Mouse (Mus musculus) liver, postnatal 0 days (tissue): ENCODE measurements around the gene Pknox1. TPM values are rescaled to one million over a fixed set of nuclear protein-coding genes. Genes with fewer than 3 reads are reported as not detected.

ENCODE experiments used
- ATAC-seq: fragments of 200-750 bp; cut with Nextera tagmentation; 2 replicates; pipeline ENCODE4 v1.8.0; 2017; ENCODE audit warnings: mild to moderate bottlenecking, moderate library complexity
- DNase-seq: peaks from one replicate; pipeline ENCODE4 v3.0.0-alpha.2; 2016
- H3K27ac ChIP-seq: fragments of 300-500 bp; sonication (generic); 2 replicates; pipeline ENCODE4 v1.5.1; 2014; ENCODE audit warnings: antibody characterized with exemption, moderate library complexity, mild to moderate bottlenecking, low read depth
- H3K27me3 ChIP-seq: fragments of 300-500 bp; sonication (generic); 2 replicates; pipeline ENCODE4 v1.6.1; 2014; ENCODE audit warnings: low read length, control low read depth, mixed read lengths; ENCODE audit not compliant: insufficient read depth
- H3K36me3 ChIP-seq: fragments of 300-500 bp; sonication (generic); replicated peaks from 2 replicates; pipeline ENCODE4 v1.6.1; 2014; ENCODE audit warnings: mild to moderate bottlenecking, control low read depth, low read length, moderate library complexity, mixed read lengths; ENCODE audit not compliant: insufficient read depth
- H3K4me1 ChIP-seq: fragments of 300-500 bp; sonication (generic); 2 replicates; pipeline ENCODE4 v1.6.1; 2014; ENCODE audit warnings: antibody characterized with exemption, mild to moderate bottlenecking, control low read depth; ENCODE audit not compliant: insufficient read depth
- H3K4me2 ChIP-seq: fragments of 300-500 bp; sonication (generic); 2 replicates; pipeline ENCODE4 v1.6.1; 2014; ENCODE audit warnings: low read depth, mild to moderate bottlenecking, low read length, moderate library complexity, mixed read lengths
- H3K4me3 ChIP-seq: fragments of 300-500 bp; sonication (generic); 2 replicates; pipeline ENCODE4 v1.5.1; 2014; ENCODE audit warnings: low read depth, low read length
- H3K9ac ChIP-seq: fragments of 300-500 bp; sonication (generic); replicated peaks from 2 replicates; pipeline ENCODE4 v1.6.1; 2014; ENCODE audit warnings: mild to moderate bottlenecking, moderate library complexity
- H3K9me3 ChIP-seq: fragments of 300-500 bp; sonication (generic); 2 replicates; pipeline ENCODE4 v1.6.1; 2016; ENCODE audit warnings: mild to moderate bottlenecking, control low read depth, low read length, mixed read lengths
- CTCF ChIP-seq: sonication (generic); IDR thresholded peaks from 2 replicates; pipeline ENCODE4 v1.5.1; 2016; ENCODE audit warnings: antibody characterized with exemption, low read depth
- EP300 ChIP-seq: IDR thresholded peaks from 2 replicates; pipeline ENCODE4 v1.6.1; 2016; ENCODE audit warnings: antibody characterized with exemption, low read depth, mild to moderate bottlenecking
- WGBS: fragments of 180-500 bp; shearing (Covaris S2); extraction: QIAGEN DNeasy Blood & Tissue Kit; methylation state at CpG from one replicate; pipeline ENCODE4 v1.1.7; 2014; ENCODE audit not compliant: insufficient replicate concordance; 5-methylcytosine and 5-hydroxymethylcytosine counted together
- polyA plus RNA-seq: library from polyadenylated mRNA; unstranded; fragments of >200 nt; fragmentation: Nextera tagmentation; extraction: Ambion mirVana; gene quantifications from 2 replicates; pipeline ENCODE4 v1.2.1, GENCODE M21; 2015

Pknox1 gene
- polyA plus RNA-seq, 1 experiment from 2014 or later = 6.1 TPM

DNA sequence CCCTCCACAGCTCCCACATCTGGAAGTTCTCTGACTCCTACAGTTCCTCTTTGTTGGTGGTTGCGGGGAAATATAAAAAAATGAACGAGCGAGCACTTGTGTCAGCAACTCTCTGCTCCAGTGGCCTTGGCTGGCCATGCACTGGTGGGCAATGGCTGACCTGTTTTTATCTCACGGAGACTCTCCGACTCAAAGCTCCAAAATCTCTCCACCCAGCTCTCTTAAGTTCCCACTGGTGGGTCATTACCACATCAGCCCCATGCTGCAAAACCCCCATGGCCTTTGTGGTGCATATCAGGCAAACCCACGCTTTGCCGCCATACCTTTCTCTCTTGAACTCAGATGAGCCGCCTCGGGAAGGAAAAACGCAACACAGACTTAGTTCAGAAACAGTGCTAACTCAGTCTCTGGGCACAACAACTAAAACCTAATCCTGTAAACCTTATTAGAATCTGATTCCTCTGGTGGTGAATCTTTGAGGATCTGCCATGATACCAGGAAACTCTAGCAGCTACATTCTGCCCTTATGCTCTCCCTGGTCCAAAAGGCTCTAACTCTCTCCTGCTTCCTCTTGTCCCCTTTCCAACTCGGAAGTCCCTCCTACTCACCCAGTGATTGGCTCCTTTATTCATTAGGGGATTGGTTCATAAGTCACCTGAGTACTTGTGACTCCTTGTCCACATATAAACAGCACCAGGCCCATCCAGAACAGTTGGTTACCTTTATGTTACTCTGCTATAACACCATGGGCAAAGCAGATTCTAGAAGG lies 5.3 kb upstream of the Pknox1 start:
- Histone ChIP-seq H3K4me2 (no peak overlapping the region), H3K9ac (no peak overlapping the region), H3K36me3 (no peaks in the 10 kb centered on the region), H3K4me1 (peaks cover 18% of the 10 kb centered on the region), H3K4me3 (no peak overlapping the region), H3K27me3 (no peaks in the 10 kb centered on the region), H3K9me3 (no peaks in the 10 kb centered on the region), H3K27ac (peak overlapping the region; percentile 16; the same call in 1 of the 2 replicates)
- no peak for TF ChIP-seq CTCF
- TF ChIP-seq EP300 = no peak
- no peak for DNase-seq
- 77% methylated on average over 11 of the region's 11 CpGs for WGBS
- ATAC-seq = no peak

GRCm38 (mm10) chr17:31563632-31564014 lies 911 bp upstream of the Pknox1 start:
- Histone ChIP-seq H3K9ac (peak overlapping the region; percentile 74), H3K4me3 (peak overlapping the region; percentile 41)
- no peak for ATAC-seq

DNA sequence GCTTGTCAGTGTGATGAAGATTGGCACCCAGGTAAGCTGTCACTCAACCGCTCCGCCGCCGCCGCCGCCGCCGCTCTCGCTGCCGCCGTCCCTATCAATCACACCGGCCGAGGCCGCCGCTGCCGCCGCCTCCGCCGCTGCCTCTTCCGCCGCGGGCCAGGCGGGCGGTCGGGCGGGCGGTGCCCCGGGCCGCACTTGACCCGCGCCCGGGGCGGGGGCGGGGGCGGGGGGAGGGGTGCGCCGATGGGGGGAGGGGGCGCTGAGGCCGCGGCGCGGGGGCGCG lies 265 bp downstream of the Pknox1 start:
- Histone ChIP-seq H3K27me3 (no peaks in the 10 kb centered on the region), H3K4me3 (peak overlapping the region; percentile 91), H3K27ac (peak overlapping the region; percentile 99), H3K9ac (peak overlapping the region; percentile 97), H3K4me1 (peaks cover 35% of the 10 kb centered on the region), H3K9me3 (no peaks in the 10 kb centered on the region), H3K4me2 (peak overlapping the region; percentile 97), H3K36me3 (no peaks in the 10 kb centered on the region)
- TF ChIP-seq CTCF = no peak
- TF ChIP-seq EP300 = no peak
- ATAC-seq (no peak), DNase-seq (no peak)
- WGBS = 0% methylated on average over 4 of the region's 44 CpGs

More at GRCm38 (mm10) chr17:31563632-31564014, 911 bp upstream of the Pknox1 start:
- Histone ChIP-seq H3K27ac (peak overlapping the region; percentile 76), H3K9me3 (no peaks in the 10 kb centered on the region), H3K4me1 (peaks cover 32% of the 10 kb centered on the region), H3K4me2 (peak overlapping the region; percentile 87), H3K27me3 (no peaks in the 10 kb centered on the region), H3K36me3 (no peaks in the 10 kb centered on the region)
- 6% methylated on average over 12 of the region's 12 CpGs for WGBS
- DNase-seq = peak; percentile 55
- TF ChIP-seq EP300 (no peak), CTCF (no peak)

DNA sequence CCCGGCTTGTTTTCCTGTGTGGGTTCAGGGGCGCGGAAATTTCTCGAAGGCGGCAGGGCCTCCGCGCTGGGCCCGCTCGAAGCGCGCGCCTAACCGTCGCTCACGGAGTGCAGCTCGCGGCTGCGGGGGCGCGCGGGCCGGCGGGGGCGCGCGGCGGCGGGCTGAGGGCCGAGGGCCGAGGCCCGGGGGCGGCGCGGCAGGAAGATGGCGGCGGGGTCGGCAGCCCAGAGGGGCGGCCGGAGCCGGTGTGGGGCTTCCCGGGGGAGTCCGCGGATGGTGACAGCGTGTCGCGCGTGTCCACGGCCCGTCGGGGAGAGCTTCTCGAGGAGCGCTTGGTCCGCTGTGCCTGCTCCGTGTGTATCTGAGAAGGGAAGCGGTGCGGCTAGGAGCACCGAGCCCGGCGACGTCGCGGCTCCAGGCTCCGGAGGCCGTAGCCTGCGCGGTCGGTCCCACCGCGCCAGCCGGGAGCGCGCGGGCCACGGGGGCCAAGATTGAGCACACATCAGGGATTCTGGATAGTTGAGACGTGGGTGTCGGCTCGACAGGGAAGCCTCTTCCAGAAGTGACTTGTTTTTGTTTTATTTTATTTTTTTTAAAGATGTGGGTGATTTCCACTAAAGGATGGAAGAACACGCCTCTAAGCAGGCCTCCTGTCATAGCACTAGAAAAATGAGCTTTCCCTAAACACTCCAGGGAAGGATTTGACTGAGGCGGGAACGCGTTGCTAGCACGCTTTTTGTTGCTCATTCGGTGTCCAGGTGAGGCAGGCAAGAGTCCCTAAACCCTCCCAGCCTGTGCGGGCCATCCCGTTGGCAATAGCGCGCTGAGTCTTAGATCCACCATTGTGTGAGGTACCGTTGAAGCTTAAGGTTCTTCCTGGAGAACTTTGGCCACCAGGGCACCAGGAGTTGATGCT lies 865 bp downstream of the Pknox1 start:
- WGBS = under 1% methylated on average over 67 of the region's 88 CpGs
- H3K36me3 ChIP-seq = no peaks in the 10 kb centered on the region
- DNase-seq = peak; percentile 45
- H3K27me3 ChIP-seq = no peaks in the 10 kb centered on the region
- peak overlapping the region; percentile 99 for H3K27ac ChIP-seq
- peak overlapping the region; percentile 97 for H3K9ac ChIP-seq
- no peaks in the 10 kb centered on the region for H3K9me3 ChIP-seq
- ATAC-seq = peak; percentile 31
- H3K4me3 ChIP-seq = peak overlapping the region; percentile 91
- H3K4me1 ChIP-seq = peaks cover 35% of the 10 kb centered on the region
- H3K4me2 ChIP-seq = peak overlapping the region; percentile 97
- TF ChIP-seq CTCF = no peak
- no peak for TF ChIP-seq EP300

DNA sequence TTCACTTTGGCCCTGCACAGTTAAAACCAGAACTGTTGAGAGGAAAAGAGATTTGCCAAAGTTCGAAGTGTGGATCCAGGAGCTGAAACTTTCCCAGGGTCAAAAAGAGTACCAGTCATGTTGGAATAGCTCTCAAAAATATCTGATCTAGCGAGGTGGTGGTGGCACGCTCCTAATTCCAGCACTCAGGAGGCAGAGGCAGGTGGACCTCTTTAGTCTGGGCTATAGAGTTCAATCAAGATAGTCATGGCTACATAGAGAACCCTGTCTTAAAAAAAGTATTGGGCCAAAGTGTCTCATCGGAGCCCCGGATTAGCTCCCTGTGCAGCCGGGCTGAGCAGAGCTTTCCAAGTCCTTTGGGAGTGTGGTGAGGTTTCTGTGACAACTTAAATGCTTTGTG lies 1.7 kb downstream of the Pknox1 start:
- Histone ChIP-seq H3K27ac (0 out of 2 replicates have a peak overlapping the region, but pooled peaks have one; percentile 99), H3K4me2 (peak overlapping the region; percentile 97), H3K4me3 (peak overlapping the region; percentile 91), H3K9ac (peak overlapping the region; percentile 97), H3K9me3 (no peaks in the 10 kb centered on the region), H3K36me3 (no peaks in the 10 kb centered on the region), H3K4me1 (peaks cover 35% of the 10 kb centered on the region), H3K27me3 (no peaks in the 10 kb centered on the region)
- ATAC-seq = no peak
- DNase-seq = no peak
- 69% methylated on average over 6 of the region's 6 CpGs for WGBS
- TF ChIP-seq EP300 (no peak), CTCF (no peak)

DNA sequence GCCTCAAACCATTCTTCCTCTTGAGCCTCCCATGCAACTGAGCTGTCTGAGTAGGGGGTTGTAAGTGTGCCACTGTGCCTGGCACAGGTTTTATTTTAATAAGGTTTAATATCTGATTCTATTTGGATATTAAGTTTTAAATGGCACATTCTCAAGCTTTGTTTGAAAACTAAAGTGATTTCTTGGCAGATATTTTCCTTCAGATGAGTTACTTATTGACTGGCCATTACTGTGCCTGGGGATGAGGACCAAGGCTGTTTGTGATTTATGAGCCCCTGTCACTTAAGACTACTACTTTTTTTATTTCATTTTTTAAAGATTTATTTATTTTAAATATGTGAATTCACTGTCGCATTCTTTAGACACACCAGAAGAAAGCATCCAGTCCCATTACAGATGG lies 5.2 kb downstream of the Pknox1 start:
- H3K4me2 ChIP-seq = no peak overlapping the region
- peaks cover 31% of the 10 kb centered on the region for H3K4me1 ChIP-seq
- 79% methylated on average over 1 of the region's 1 CpGs for WGBS
- H3K4me3 ChIP-seq = no peak overlapping the region
- no peak for TF ChIP-seq CTCF
- no peaks in the 10 kb centered on the region for H3K27me3 ChIP-seq
- H3K27ac ChIP-seq = no peak overlapping the region
- DNase-seq (no peak), ATAC-seq (no peak)
- no peaks in the 10 kb centered on the region for H3K9me3 ChIP-seq
- no peaks in the 10 kb centered on the region for H3K36me3 ChIP-seq
- no peak overlapping the region for H3K9ac ChIP-seq
